Comparison of ENCODE assay signal across 15 mouse cellular contexts in genomic region chr4:32199156-32199555, GRCm38 (mm10). TPM values are rescaled to one million over a fixed set of nuclear protein-coding genes. Genes with fewer than 3 reads are reported as not detected.
DNase-seq lines count a peak whose midpoint lies in the region.
"Had no signal": no experiment of that assay in that cellular context is flagged by ENCODE, and none has a peak within 500 bp of the region (broad histone marks: within the 10 kb centered on the region; RNA-seq: fewer than 3 reads in every experiment).

No protein-coding gene starts in this region.

- DNase-seq in left cerebral cortex, adult 18-20 months (ENCODE audit: low spot score in 2 of 2): peak; percentile 27 to 58
- no peak for DNase-seq in left cerebral cortex, adult 11 months (ENCODE audit: low spot score)
- peak; percentile 88 for DNase-seq in fat pad, adult 2 months (ENCODE audit: extremely low read depth, low read depth, low spot score)
- peak; percentile 84 for DNase-seq in gonadal fat pad, adult 2 months (ENCODE audit: low read depth)
- peak; percentile 34 for DNase-seq in right cerebral cortex, postnatal 14 days
- DNase-seq in B cell, adult 2 months: no peak
- DNase-seq in lung, postnatal 4 days: no peak
- DNase-seq: adrenal gland, adult 8-10 months; cerebellum, adult 2 months; gastrocnemius, postnatal 10 days; heart, postnatal 14 days; liver, embryonic 13.5 days; midbrain, embryonic 14.5 days; thymus, postnatal 25 days had no signal

RNA-seq across cellular contexts. Expression of gene Bach2, which starts 39.4 kb away (rescaled TPM):
- 10 to 100 TPM; 13.2 to 14.4 TPM for total RNA-seq in left cerebral cortex, adult 18-20 months (2021)
- 1.7 and 1.8 TPM in 2 replicates for polyA plus RNA-seq in gonadal fat pad, adult 2 months (2012; rRNA removed)
- polyA plus RNA-seq: G1E had no signal

Comparison
In these comparisons a context has a peak if more than half of its experiments do, and no peak if none do; other contexts are left out.
1. DNase-seq: peak in left cerebral cortex, adult 18-20 months (2 of 2), fat pad, adult 2 months (single experiment), gonadal fat pad, adult 2 months (single experiment) and right cerebral cortex, postnatal 14 days (single experiment); none in left cerebral cortex, adult 11 months (single experiment), B cell, adult 2 months (0 of 2) and lung, postnatal 4 days (0 of 2).